Mouse (Mus musculus): ENCODE measurements around the gene Apoc1.

GRCm38 (mm10) chr7:19667434-19667833, 25.0 kb downstream of the Apoc1 start:
- TF ChIP-seq CTCF (IDR thresholded peaks at IDR 0.05; ENCODE audit: extremely low read depth, insufficient read length, insufficient replicate concordance, low read depth, low read length) = no peak
- no peak for TF ChIP-seq POLR2A (IDR thresholded peaks at IDR 0.05; ENCODE audit: low read depth, low read length)

All from small intestine, adult 2 months (tissue).